Mouse (Mus musculus) kidney, postnatal 14 days (tissue): ENCODE measurements at regions not wholly inside any gene's neighbourhood (a gene's known extent, or its start where the extent isn't known, plus 50 kb on each side); places are given as distances from the start of the nearest gene placed in this dataset.

Experiments used
- DNase-seq: peaks from one replicate; pipeline ENCODE4 v3.0.0; 2022; ENCODE audit warnings: mixed read lengths

DNA sequence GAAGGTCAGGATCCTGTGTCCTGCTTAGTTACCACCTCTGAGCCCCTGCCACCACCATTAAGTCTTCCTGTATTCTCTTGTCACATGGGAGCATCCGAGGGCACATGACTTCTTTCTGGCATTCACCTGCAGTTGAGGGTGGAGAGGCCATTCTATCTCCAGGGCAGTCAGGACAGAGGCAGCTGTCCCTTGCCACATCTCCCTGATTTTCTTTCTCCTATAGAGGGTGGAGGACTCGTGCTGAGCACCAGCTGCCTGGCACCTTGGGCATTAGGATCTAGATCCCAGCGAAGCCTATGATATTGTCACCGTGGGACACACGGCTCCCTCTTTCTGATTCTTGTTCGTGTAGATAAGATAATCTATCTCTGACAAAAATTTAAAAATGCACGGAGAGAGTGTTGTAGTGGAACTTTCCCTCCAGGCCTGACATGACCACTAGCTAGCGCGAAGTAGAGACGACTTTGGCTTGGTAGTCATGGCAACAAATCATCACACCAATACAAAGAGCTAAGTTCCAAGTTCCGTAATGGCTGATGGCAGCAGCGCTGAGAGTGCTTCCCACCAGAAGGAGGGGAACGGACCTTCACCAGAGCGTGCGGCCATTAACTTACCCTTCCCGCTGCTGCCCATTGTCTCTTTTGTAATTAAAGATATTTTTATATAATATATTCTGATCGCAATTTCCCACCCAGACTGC lies 137.7 kb downstream of the Ipmk start:
- DNase-seq, result no peak

DNA sequence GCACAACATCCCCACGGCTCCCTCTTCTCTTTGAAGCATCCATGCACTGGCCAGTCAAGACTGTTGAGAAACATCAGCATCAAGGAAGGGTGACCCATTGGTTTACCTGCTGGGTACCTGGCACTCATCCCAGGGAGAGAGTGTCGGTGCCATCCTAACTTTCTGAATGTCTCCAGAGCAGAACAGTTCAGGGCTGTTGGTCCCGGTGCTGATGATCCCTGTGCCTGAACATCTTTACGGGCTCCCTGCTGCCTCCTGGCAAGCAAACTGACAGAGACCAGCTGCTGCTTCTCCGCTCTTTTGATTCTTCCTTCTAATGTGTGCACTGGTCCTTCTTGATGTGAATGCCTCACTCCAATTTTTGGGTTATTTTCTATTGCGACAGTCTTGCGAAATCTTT lies 142.2 kb downstream of the Ipmk start:
- DNase-seq, result no peak

DNA sequence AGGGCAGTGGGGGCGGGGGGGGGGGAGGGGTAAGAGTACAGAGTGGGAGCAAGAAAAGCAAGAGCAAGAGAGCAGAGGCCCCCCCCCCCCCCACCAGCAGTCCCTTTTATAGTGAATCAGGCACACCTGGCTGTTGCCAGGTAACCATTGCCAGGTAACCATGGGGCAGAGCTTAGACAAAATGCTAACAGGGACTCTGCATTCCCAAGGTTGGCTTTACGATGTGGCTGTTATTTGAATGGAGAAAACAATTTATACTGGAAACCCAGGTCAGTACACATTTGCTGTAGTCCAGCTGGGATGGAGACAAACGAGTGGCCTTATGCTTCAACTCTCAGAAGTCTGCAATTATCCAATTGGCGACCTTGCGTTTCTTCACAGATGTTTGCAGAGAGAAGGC lies 154.5 kb downstream of the Ipmk start:
- DNase-seq, result no peak

DNA sequence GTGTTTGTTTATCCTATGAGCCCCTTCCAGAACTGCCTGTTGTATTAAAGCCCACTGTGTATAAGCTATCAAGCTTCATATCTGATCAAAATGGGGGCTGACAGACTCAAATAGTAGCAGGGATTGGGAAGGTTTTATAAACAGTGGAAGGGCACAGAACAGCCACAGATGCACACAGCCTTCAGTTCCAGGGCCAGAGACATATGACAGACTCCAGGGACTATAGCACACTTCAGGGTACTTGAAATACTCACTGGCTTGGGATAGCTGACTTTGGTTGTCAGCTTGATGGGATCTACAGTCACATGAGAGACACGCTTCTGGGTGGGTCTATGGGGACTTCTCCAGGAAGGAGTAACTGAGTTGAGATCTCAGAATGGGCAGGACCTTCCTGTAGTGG lies 156.7 kb downstream of the Ipmk start:
- DNase-seq, result no peak

DNA sequence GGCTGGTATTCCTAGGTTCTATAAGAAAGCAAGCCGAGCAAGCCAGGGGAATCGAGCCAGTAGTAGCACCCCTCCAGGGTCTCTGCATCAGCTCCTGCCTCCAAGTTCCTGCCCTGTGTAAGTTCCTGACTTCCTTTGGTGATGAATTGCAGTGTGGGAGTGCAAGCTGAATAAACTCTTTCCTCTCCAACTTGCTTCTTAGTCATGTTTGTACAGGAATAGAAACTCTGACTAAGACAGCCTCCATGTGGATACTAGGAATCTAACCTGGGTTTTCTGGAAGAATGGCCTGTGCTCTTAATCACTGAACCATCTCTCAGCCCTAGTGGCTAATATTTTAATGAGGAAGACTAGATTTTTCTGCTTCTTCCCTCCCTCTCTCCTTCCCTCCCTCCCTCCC lies 177.7 kb downstream of the Ipmk start:
- no peak for DNase-seq

DNA sequence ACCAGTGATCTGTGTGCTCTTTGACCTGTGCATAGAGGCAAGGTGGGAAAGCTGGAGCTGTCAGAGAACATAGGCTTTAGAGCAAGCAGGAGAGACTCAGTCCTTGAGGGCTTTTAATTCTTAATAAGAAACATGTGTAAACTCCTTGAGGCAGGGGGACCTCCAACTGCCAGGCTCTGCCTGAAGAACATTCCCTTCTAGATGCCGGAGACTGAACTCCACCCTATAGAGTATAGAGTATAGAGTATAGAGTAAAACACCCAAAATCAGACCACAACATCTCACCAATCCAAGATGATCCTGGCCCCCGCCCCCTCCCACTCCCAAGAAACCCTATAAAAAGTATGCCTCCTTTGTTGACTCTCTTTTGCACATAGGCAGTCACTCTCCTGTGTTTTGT lies 186.2 kb downstream of the Ipmk start:
- DNase-seq, result no peak

DNA sequence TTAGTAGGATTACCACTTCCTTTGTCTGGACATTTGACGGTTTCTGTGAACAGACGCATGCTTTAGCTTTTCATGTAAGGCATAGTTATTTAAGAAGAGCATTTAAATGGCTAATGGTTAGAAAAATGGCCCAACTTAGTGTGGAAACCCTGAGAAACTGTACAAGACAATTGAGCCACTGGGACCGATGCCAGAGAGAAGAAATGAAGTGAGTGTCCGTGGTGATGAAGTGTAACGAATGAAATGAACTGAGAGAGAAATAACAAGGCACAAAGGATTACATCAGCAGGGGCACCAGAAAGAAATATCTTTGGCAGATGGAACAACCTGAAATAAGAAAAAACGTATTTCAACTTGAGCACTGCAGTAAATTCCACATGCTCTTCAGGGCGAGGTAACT lies 197.9 kb downstream of the Ipmk start:
- DNase-seq, result no peak

DNA sequence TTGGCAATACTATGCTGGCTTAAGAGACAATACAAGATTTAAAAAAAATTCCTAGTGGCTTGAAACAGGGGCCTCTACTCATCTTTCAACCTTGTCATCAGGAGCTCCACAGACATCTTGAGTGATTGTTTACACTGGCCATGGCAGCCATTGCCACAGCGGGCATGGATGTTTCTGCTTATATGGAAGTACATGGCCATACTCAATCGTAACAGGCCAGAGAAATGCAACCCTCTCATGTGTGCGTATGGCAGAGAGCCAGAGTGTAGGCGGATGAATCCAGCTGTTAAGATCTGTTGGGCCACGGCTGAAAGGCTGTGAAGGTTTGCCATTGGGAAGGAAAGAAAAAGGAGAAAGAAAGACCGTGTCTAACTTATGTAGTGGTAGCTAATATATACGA lies 198.9 kb downstream of the Ipmk start:
- no peak for DNase-seq

DNA sequence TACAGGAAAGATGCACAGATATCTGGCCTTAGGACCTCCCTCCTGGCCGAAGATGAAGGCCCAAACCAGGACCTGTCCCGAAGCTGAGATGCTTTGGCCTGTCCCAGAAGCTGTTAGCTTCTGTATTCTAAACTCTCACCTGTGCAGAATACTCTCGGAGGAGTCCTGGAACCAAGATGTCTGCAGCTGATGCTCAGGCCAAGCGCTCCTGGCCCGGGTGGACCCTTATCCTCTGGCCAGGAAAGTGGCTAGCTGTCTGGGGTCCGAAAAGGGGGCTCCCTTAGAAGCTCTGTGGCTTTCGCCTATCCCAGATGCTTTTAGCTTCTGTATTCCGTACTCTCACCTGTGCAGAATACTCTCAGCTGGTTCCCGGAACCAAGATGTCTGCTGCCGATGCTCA lies 236.2 kb downstream of the Ipmk start:
- DNase-seq, result no peak

DNA sequence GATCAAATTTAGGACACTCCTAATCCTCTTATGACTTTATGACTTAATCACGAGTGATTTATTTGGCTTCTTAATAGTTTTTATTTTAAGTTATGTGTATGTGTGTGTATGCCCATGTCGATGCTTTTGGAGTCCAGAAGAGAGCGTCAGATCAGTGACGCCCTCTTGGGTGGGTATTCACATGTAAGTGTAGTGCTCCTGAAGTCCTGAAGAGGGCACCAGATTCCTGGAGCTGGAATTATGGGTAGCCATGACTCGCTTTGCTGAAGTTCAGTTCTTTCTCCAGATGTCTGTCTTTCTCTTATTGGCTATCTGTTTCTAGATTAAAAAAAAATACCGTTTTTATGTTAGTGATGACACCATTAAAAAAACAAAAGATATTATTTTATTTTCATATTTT lies 251.0 kb downstream of the Ipmk start:
- no peak for DNase-seq

DNA sequence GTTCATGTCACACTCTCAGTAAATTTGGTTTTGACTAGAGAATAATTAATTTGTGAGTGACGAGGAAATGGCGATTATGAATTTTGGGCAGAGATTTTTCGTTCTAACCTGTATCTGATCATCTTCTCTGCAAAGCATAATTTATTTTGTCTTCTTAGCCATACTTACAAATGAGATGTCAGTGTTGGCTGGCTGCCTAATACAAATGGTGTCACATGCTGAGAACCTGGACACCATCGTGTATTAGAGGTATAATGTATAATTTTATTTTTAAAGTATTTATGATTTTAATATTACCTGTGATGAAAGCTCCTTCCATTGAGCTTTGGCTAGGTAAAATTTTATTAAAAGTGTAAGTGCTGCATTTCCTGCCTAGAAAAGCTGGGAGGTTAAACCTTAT lies 266.2 kb downstream of the Ipmk start:
- no peak for DNase-seq

DNA sequence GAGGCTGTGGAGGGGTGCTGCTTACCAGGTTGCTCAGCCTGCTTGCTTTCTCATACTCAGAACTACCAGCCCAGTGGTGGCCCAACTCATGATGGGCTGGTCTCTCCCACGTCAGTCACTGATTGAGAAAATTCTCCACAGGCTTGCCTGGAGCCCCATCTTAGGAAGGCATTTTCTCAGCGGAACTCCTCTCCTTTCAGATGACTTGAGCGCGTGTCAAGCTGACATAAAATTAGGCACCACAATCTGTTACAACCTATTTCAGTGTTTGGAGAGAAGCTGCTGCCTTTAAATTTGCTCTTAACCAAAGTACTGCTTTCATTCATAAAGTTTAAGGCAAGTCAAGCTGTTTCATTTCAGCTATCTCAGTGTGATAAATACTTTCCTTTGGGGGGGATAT lies 269.6 kb downstream of the Ipmk start:
- DNase-seq, result no peak

DNA sequence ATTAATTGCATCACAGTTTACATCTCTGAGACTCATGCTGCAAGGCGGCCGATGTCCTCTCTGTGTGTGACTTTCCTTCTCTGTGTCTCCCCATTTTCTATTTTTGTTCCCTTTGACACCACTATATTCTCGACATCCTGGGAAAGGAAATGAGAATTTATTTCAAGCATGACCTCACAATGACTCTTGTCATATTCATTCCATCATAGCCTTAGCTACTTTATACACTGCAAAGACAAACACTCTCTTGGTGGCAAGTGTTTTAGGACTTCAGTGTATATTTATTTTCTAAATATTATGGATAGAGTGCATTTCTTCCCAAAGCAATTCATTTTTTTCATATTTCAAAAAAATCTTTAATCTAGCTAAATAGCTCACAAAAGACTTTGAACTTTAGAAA lies 298.5 kb downstream of the Ipmk start:
- no peak for DNase-seq

DNA sequence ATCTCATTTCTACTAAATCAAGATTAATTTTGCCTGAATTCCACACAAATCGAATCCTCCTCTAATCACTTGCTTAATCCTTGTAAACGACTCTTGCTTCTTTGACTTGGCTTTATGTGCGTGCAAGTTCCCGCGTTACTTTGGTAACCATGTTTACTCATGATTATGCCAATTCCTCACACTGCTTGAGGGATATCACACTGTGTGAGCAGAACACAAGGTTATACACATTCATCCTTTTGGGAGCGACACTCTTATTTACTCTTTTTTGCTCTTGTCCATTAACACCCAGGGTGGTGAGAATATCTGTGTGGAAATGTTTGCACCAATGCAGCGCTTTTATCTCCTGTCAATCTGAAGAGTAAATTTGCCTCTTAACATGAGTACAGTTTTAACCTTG lies 310.0 kb downstream of the Ipmk start:
- no peak for DNase-seq

DNA sequence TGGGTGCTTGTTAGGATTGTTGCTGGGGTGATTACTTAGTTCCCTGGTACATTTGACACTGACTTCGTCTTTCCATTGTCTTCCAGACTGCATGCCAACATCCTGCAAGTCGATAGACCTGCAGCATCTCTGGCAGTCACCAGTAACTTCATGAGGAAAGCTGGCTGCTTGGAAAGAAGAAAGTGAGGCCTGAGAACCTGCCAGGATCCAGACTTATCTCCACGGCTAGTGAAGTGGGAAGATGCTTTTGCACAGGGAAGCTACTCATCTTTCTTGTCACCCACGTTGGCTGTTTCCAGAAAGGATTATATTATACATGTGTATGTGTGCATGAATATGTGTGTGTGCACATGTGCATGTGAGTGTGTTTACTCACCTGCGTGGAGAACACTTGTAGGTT lies 316.0 kb downstream of the Ipmk start:
- DNase-seq, result no peak

DNA sequence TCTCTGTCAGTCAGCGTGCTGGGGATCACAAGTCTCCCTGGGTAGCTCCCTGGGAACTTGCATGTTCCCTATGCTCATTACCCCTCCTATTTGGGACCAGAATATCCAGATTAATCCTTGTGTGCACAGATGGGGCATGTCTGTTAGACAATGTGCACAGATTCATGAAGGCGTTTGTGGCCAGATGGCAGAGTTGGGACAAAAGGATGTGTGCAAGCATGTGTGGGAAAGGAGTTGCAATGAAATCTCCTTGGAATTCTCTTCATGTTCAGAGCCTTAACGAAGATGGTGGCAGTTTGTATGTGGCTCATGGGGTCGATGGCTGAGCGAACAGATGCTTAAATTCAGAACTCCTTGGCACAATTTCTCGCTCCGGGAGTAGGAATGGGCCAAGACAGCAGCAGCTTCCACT lies 319.6 kb downstream of the Ipmk start:
- DNase-seq, result no peak

DNA sequence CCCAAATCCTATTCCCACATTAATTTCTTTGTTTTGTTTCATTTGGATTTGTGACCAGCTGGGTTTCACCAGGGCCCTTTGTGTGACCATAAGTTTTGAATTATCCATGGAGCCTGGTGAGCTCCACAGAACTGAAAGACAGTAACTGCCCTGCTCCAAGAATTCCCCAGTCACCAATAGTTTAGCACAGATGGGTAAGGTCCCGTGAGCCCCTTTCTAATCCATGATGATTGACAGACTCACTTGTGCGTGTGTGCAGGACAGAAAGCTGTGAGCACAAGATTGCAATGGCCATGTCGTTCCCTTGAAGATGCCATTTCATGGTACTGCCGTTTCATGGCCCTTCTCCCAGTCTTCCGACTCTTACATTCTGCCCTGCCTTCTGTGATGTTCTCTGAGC lies 331.7 kb downstream of the Ipmk start:
- no peak for DNase-seq

DNA sequence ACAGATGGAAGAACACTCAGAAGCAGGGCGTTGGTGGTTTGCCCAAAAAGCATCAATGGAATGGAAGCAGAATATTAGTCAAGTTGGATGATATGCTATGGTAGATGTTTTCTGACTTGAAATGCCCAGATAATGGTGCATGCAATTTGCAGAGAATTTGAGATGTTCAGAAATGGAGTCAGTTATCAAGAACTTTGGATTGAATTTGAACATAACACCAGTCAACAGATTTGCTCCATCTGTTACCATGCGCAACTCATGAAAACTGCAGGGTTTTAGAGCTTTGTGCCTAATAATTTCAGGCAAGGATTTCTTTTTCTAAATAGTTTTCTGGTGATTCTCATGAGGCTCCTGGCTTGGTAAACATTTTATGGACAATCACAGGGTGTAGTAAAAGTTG lies 365.9 kb downstream of the Ipmk start:
- no peak for DNase-seq

DNA sequence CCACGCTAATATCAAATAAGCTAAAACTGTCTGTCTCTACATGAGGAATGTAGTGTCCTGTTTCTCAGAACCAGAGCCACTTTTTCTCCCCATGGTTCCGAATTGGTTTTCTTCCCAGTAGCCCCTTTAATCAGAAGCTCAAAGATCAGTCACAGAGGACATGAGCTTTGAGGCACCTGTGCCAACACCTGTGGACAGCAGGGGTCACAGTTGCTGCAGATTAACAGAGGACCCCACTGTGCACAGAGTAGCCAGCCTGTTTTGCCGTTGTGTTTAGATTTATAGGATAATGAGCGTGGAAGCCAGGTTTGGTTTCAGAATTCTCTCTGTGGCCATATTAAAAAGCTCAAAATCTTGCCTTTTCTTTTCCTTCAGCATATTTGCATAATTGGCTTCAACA lies 380.2 kb downstream of the Ipmk start:
- DNase-seq, result no peak

DNA sequence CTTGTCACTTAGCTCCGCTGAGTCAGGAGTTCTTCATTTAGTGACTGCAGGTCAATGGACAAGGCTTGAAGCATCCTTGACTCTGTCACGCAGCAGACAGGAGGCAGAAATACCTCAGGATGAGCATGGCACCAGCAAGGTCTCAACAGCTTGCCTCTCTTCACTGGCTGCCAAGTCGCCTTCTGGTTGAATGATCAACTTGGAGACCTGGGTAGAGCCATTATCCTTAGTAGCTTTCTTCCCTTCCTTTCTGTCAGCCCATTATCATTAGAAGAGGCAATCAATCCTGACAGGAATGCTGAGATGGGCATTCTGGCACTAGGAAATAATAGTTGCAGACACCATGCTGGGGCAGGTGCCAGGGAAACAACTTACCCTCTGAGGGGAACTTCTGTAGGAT lies 386.3 kb downstream of the Ipmk start:
- DNase-seq, result no peak

DNA sequence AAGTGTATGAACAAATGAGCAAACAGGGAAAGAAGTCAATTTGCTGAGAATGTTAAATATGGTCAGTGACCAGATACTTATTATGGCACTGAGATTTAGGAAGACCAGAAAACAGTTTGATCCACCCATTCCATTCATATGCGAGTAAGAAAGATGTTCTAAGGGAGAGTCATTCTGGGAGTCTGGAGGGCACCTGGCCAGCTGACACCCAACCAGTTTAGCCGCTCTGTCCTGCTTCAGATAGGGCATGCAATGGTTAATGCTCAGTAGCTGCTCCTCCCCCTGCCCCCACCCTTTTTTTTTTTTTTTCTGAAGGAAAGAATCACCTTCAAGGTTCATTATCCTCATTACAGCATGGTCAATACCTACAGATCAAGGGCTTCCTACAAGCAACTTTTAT lies 386.9 kb downstream of the Ipmk start:
- no peak for DNase-seq

DNA sequence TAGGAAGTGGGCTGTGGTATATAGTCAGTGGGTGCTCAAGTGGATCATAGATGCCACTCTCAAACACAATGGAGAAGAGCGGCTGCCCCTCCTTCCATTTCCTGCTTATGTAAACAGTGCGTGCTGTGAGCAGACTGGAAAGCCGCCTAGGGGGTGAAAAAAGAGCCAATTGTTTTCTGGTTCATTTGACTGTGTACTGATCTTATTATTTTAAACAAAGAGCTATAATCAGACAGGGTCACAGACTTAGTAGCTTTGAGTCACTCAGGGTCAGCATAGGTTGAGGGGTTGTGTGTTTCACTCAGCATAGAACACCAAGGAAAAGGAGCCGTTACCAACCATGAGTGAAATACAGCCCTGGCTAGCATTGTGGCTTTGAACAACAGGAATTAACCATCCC lies 390.7 kb downstream of the Ipmk start:
- DNase-seq, result no peak

DNA sequence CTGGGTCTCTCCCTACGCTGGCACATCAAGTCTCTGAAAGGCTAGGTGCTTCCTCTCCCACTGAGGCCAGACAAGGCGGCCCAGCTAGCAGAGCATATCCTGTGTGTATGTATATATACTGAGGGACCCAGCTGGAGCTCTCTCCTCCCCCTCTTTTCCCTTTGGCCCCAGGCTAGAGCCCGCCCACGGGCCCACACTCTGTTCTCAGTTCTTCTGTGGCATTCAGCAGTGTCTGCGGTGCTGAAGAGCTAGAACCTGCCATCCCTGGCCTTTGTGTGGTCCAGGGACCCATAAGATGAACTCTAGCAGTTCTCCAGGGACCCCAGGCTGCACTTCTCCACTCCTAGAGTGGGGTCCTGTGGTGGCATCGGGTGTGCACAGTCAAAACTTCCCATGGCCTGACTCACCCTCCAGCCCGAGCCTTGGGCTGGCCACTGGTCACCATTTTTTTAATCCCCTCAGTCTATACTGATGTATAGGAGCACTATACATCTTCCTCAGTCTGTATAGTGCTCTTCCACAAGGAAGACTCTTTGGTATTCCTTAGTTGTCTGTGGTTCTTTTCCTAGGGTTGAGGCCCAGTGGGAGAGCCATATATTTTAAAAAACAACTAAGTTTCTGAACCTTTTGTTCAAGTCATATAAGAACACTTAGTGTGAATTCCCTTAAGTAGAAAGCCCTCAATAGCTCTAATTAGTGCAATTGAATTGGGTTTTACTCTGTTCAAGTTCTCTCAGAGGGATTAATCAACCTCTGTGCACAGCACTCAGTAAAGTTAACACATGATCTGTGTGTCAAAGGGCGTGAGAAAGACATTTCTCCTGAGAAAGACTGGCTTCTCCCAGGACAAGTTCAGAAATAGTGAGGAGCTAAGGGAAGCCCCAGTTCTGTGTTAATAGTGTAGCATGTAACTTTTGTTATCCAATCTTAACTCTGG lies 401.3 kb downstream of the Ipmk start:
- no peak for DNase-seq

DNA sequence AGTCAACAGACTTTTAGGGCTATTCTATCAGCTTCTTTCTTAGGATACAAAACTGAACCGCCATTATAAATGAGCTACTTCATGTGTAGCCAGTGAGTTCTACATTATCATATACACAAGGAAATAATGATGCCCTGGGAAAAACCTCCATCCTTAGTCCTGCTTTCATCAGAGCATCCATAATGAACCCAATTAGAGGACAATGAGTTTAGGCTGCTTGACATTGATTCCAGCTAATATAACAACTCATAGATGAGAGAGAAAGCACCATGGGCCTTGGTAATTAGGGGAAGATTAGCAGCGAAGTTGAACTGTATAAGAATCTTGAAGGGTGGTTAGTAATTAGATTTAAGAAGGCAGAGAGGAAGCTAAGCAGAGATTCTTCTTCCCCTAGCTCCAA lies 405.7 kb downstream of the Ipmk start:
- DNase-seq, result no peak

DNA sequence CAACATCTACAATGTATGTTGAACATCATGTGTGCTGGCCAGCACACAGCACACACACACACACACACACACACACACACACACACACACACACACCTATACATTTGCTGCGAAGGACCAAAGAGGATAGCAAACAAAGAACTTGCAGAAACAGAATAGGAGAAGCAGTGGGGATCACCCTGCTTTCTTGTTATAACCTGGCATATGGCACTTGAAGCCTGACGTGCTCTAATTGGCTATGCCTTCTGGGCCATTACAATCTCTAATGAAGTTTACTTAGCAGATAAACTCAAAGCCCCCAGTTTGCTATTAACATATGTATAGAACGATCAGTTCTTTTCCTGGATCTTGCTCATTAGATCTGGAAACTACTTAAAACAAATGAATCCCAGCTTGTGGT lies 407.2 kb downstream of the Ipmk start:
- DNase-seq, result no peak
